Mouse (Mus musculus) kidney, adult 11 months (tissue): ENCODE results near the gene Gm47959.
"Not testable (repeated sequence)": the region's sequence is repeated elsewhere in the genome, so short reads cannot be mapped to it uniquely, and the experiment has no call there.

Experiments
- DNase-seq: peaks from one replicate; pipeline ENCODE4 v3.0.0; 2022

Gene Gm47959

DNA sequence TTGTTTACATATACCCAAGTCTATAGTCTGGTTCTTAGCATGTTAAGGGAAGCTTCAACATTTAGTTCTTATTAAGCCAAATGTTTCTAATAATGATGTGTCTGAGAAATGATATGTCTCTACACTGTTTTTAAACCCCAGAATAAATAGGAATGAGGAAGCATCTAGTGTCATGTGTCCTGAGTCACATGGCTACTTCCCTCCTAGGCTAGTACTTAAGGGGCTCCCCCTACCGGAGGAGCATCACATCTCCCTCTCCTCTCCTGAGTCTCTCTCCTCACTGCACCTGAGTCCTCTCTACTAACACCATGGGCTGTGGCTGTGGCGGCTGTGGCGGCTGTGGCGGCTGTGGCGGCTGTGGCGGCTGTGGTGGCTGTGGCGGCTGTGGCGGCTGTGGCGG lies at the start of gene Gm47959:
Gm47959 (plus strand) TSS at position 243 of the 400 bp plus-strand sequence.
- not testable (repeated sequence) for DNase-seq

- DNase-seq, result not testable (repeated sequence)
Observed at GRCm38 (mm10) chr1:82955913-82956312, 44.4 kb upstream of the Gm47959 start, which contains the start of gene Gm7544. Gene Gm7544, minus strand, starts transcription at chr1:82956013.

DNA sequence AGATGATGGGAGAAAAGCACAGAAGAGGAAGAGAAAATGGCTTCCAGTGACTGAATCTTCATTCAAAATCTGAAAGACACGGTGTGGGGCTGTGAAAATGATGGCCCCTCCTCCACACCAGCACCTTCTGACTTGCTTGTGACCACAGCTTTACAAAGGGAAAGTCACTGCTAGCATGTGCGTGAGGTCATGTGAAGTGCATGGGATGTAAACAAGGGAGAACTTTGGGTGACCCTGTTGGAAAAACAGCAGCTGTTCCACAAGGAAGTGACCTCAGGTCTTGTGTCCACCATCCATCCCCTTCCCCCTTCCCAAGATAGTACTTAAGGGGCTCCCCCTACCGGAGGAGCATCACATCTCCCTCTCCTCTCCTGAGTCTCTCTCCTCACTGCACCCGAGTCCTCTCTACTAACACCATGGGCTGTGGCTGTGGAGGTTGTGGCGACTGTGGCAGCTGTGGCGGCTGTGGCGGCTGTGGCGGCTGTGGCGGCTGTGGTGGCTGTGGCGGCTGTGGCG lies 40.4 kb upstream of the Gm47959 start, which contains the start of gene Gm47955:
Gm47955 (plus strand) TSS at position 417 of the 516 bp plus-strand sequence.
- DNase-seq, result no peak

GRCm38 (mm10) chr1:82966413-82966812 lies 33.9 kb upstream of the Gm47959 start:
- DNase-seq, result no peak

- no peak for DNase-seq
Observed at GRCm38 (mm10) chr1:82972046-82972445, 28.3 kb upstream of the Gm47959 start.

GRCm38 (mm10) chr1:82973244-82973643 lies 27.1 kb upstream of the Gm47959 start:
- DNase-seq, result no peak

DNA sequence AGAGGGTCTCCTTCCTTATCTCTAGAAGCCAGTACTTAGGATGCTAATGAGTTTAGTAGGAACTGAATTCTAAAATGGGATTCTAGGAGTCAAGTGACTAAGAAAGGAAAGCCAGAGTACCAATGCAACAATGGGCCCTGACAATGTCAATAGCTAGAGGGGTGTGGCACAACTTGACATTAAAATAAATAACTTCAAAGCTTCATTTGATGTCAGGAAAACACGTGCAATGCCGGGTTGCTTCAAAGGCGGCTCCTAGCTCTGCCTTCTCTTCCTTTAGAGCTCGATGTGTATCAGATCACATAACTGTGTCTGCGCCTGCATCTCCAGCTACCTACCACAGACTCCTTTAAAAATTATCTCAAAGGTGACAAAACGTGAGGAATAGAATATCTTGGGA lies 26.4 kb upstream of the Gm47959 start:
- no peak for DNase-seq

GRCm38 (mm10) chr1:82974342-82974741 lies 26.0 kb upstream of the Gm47959 start:
- DNase-seq, result no peak

DNA sequence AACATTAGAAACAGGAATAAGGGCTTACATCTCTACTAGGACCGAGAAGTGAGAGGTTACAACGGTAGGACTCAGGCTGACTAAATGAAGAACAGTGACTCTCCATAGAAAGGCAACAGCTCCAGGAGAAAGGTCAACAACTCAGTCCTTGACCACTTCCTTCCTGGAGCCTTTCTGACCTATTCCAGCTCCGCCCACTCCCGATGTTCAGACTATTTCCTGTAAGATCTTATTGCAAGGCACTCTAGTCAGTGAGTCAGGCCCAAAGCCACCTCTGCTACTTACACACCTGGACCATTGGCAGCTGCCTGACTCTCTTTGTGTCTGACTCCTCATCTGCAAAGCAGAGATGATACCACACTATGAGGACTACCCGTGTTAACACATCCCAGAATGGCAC lies 24.6 kb upstream of the Gm47959 start:
- no peak for DNase-seq

DNA sequence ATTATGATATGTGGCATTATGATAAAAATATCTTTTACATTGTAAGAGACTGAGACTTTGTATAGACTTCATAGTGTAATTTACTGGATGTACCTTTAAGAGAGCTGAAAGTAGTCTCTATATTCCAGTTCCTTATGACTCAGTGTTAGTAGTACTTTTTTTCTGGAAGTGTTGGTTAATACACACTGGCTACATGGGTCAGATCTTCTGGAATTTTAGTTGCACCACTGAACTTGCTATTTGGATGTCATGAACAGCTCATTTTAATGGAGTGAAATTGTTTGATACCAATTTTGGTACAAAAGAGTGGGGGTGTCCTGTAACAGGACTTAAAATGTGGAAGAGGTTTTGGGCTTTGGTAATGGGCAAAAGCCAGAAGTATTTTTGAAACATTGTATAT lies 22.5 kb upstream of the Gm47959 start:
- no peak for DNase-seq

GRCm38 (mm10) chr1:82986738-82987137 lies 13.6 kb upstream of the Gm47959 start:
- DNase-seq, result no peak

DNA sequence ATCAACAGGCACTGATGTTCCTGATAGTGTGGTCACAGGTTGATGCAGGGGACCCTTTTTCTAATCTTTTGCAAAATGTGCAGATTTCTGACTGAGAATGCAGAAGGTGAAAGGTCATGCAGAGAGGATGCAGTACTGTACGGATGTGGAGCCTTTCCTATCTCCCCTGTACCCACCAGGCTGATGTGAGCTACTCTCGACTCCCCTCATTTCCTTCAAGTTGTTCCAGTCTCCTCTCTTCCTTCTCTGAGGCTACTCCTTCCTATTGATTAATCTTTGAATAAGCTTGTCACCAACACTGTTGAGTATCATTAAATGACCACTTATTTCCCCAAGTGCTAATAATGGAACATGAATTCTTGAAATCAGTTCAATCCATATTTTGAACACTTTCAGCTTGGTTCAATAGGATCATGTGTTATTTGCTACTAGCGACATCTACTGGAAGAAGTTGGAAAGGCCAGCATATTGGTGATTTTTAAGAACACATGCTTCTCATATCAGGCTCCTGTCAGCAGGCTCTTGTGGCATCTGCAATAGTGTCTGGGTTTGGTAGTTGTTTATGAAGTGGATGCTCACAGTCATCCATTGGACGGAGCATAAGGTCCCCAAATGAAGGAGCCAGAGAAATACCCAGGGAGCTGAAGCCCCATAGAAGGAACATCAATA lies 12.7 kb upstream of the Gm47959 start:
- DNase-seq, result no peak

DNA sequence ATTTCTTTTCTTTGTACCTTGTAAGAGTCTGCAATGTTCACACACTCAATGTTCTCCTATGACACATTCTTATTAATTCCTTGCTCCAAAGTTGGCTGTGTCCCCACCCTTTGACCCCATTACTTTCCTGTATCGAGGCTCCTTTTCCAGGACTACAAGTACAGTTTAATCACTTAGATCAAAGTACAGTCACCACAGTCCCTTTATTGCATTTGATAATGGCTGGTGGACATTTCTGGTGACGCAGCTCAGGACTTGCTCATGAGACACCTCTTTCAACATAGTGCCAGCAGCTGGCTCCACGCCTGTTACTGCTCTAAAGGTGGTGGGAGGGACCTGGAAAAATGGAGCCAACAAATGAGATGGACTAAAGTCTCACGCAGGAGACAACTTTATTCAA lies 9.3 kb upstream of the Gm47959 start:
- peak; percentile 28 for DNase-seq

DNA sequence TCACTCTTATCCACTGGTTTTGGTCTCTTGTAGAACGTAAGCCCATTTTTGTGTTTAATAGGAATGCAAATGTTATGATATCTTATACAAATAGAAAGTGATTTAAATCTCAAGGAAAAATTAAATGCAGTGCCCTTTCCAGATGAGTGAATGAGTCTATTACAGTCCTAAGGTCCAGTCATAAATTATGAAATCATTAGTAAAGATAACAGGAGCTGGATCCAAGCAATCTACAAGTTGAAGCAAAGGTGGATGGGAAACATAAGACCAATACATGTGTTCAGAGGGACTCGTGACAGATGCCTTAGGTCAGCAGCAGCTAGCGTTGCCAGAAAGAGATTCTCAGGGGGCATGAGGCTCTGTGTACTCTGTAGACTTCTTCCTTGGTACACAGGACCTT lies 8.8 kb upstream of the Gm47959 start:
- no peak for DNase-seq

- peak; percentile 78 for DNase-seq
Observed at GRCm38 (mm10) chr1:82992093-82992492, 8.3 kb upstream of the Gm47959 start.

DNA sequence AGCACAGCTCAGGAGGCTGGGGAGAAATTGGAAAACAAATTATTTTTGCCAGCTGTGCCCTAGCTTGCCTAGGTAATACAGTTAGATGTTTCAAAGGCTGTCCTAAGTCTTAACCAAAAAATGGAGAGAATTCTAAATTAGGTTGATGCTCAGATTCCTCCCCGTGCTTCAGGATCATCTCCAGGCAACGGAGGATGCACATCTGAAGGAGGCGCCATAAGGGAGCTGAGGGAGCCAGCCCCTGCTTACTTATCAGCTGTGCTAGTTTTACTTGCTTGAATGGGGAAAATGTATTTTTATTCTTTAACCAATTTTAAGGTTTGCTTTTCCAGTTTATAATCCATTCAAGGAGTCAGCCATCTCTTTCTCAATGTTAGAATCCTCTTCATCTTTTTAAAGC lies 6.4 kb upstream of the Gm47959 start:
- no peak for DNase-seq

- DNase-seq, result no peak
Observed at GRCm38 (mm10) chr1:83006218-83007179, 6.2 kb downstream of the Gm47959 start.

- DNase-seq, result no peak
Observed at GRCm38 (mm10) chr1:83007471-83007870, 7.1 kb downstream of the Gm47959 start.

GRCm38 (mm10) chr1:83014477-83014876 lies 14.1 kb downstream of the Gm47959 start:
- no peak for DNase-seq

DNA sequence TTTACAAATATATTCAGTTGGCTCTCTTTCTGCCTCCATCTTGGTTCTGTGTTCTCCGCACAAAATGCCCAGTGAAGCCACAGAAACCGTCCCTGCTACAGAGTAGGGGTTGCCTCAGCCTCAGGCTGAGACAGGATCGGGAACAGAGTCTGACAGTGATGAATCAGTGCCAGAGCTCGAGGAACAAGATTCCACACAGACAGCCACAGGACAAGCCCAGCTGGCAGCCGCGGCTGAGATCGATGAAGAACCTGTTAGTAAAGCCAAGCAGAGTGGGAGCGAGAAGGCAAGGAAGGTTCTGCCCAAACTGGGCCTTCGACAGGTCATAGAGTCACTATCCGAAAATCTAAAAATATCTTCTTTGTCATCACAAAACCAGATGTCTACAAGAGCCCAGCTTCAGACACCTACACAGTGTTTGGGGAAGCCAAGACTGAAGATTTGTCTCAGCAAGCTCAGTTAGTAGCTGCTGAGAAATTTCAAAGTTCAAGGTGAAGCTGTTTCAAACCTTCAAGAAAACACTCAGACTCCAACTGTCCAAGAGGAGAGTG lies 15.1 kb downstream of the Gm47959 start:
- no peak for DNase-seq

DNA sequence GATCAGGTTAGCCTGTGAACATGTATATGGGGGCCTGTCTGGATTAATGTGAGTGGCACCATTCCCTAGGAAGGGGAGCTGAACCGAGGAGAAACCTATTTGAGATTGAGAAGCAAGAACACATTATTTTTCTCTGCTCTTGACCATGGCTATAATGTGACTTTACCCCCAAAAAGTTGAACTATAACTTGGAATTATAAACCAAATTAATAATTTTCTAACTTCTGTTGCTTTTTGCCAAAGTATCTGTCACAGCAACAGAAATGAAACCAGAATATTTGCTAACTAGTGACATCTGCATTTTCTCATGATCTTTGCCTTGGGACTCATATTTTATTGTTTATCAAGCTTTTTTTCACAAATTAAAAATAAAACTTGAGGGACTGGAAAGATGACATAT lies 16.2 kb downstream of the Gm47959 start:
- no peak for DNase-seq

- DNase-seq, result no peak
Observed at GRCm38 (mm10) chr1:83031950-83032349, 31.6 kb downstream of the Gm47959 start.

GRCm38 (mm10) chr1:83032508-83032907 lies 32.2 kb downstream of the Gm47959 start:
- DNase-seq, result no peak
